Mouse (Mus musculus) neural tube, embryonic 12.5 days (tissue): ENCODE data around the gene Ppp1ca. TPM values are rescaled to one million over a fixed set of nuclear protein-coding genes. Genes with fewer than 3 reads are reported as not detected.

Experiments used
- ATAC-seq: fragments of 200-750 bp; cut with Nextera tagmentation; 2 replicates; pipeline ENCODE4 v1.8.0; 2017; ENCODE audit warnings: low read depth, mild to moderate bottlenecking, moderate TSS enrichment, moderate library complexity; ENCODE audit not compliant: low FRiP score
- H3K27ac ChIP-seq: fragments of 300-500 bp; sonication (generic); 2 replicates; pipeline ENCODE4 v1.5.1; 2016
- H3K27me3 ChIP-seq: fragments of 300-500 bp; sonication (generic); replicated peaks from 2 replicates; pipeline ENCODE4 v1.6.1; 2016; ENCODE audit warnings: mild to moderate bottlenecking
- H3K36me3 ChIP-seq: fragments of 300-500 bp; sonication (generic); 2 replicates; pipeline ENCODE4 v1.6.1; 2016; ENCODE audit warnings: mild to moderate bottlenecking
- H3K4me1 ChIP-seq: fragments of 300-500 bp; sonication (generic); 2 replicates; pipeline ENCODE4 v1.6.1; 2016
- H3K4me2 ChIP-seq: fragments of 300-500 bp; sonication (generic); replicated peaks from 2 replicates; pipeline ENCODE4 v1.6.1; 2016; ENCODE audit warnings: mild to moderate bottlenecking
- H3K4me3 ChIP-seq: fragments of 300-500 bp; sonication (generic); 2 replicates; pipeline ENCODE4 v1.5.1; 2016
- H3K9ac ChIP-seq: fragments of 300-500 bp; sonication (generic); 2 replicates; pipeline ENCODE4 v1.6.1; 2016; ENCODE audit warnings: mild to moderate bottlenecking
- H3K9me3 ChIP-seq: fragments of 300-500 bp; sonication (generic); 2 replicates; pipeline ENCODE4 v1.6.1; 2016; ENCODE audit warnings: mild to moderate bottlenecking
- WGBS: fragments of 180-500 bp; shearing (Covaris S2); methylation state at CpG from one replicate; pipeline ENCODE4 v1.1.7; 2016; 5-methylcytosine and 5-hydroxymethylcytosine counted together
- polyA plus RNA-seq: library from polyadenylated mRNA; unstranded; fragments of >200 nt; fragmentation: Nextera tagmentation; extraction: Ambion mirVana; gene quantifications from 2 replicates; pipeline ENCODE4 v1.2.1, GENCODE M21; 2016

Gene Ppp1ca
- polyA plus RNA-seq, 1 experiment from 2014 or later: 753 TPM

DNA sequence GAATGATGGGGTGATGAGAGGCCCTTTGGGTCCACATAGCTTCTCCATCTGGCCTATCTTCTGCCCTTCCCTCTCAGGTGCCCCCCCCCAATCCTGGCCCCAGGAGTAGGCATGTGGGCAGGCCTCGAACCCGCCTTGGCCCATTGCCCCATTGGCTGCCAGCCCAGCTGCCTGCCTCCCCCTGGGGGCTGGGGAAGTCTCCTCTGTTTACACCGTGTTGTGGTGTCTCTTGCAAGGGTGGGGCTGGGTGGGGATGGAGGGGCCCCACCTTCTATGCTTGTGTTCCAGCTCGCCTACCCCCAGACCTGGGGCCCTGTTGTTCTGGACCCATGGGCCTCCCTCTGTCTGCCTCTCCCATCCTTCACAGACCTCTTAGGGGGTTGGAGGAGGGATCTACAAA is 28.6 kb downstream of the Ppp1ca start:
- 74% methylated on average over 4 of the region's 4 CpGs for WGBS
- Histone ChIP-seq H3K9me3 (no peaks in the 10 kb centered on the region), H3K4me3 (no peak overlapping the region), H3K27me3 (peaks cover 39% of the 10 kb centered on the region), H3K4me2 (no peak overlapping the region), H3K27ac (no peak overlapping the region), H3K36me3 (no peaks in the 10 kb centered on the region), H3K9ac (no peak overlapping the region), H3K4me1 (peaks cover 17% of the 10 kb centered on the region)
- no peak for ATAC-seq

- peaks cover 12% of the 10 kb centered on the region; the same call in 1 of the 2 replicates for H3K4me1 ChIP-seq
- no peak overlapping the region for H3K27ac ChIP-seq
- no peak overlapping the region for H3K4me2 ChIP-seq
- ATAC-seq: no peak
- no peaks in the 10 kb centered on the region for H3K9me3 ChIP-seq
- no peak overlapping the region for H3K9ac ChIP-seq
- WGBS: 56% methylated on average over 14 of the region's 14 CpGs
- H3K36me3 ChIP-seq: no peaks in the 10 kb centered on the region
- peaks cover 34% of the 10 kb centered on the region for H3K27me3 ChIP-seq
- no peak overlapping the region for H3K4me3 ChIP-seq
Observed at GRCm38 (mm10) chr19:4220957-4221743, 29.3 kb downstream of the Ppp1ca start.

- H3K27me3 ChIP-seq: peaks cover 24% of the 10 kb centered on the region
- no peak overlapping the region for H3K9ac ChIP-seq
- 81% methylated on average over 11 of the region's 11 CpGs for WGBS
- no peak overlapping the region for H3K4me2 ChIP-seq
- H3K9me3 ChIP-seq: no peaks in the 10 kb centered on the region
- no peaks in the 10 kb centered on the region for H3K36me3 ChIP-seq
- 0 out of 2 replicates have a peak, but pooled peaks cover 7% of the 10 kb centered on the region for H3K4me1 ChIP-seq
- H3K4me3 ChIP-seq: no peak overlapping the region
- no peak overlapping the region for H3K27ac ChIP-seq
- no peak for ATAC-seq
Observed at GRCm38 (mm10) chr19:4222165-4222564, 30.3 kb downstream of the Ppp1ca start.

GRCm38 (mm10) chr19:4226779-4227178 is 34.9 kb downstream of the Ppp1ca start:
- Histone ChIP-seq H3K27me3 (peaks cover 9% of the 10 kb centered on the region), H3K4me3 (no peak overlapping the region), H3K9ac (0 out of 2 replicates have a peak overlapping the region, but pooled peaks have one; percentile 8), H3K4me2 (no peak overlapping the region), H3K9me3 (no peaks in the 10 kb centered on the region), H3K4me1 (0 out of 2 replicates have a peak, but pooled peaks cover 6% of the 10 kb centered on the region), H3K36me3 (no peaks in the 10 kb centered on the region), H3K27ac (no peak overlapping the region)
- no peak for ATAC-seq
- 87% methylated on average over 7 of the region's 7 CpGs for WGBS

DNA sequence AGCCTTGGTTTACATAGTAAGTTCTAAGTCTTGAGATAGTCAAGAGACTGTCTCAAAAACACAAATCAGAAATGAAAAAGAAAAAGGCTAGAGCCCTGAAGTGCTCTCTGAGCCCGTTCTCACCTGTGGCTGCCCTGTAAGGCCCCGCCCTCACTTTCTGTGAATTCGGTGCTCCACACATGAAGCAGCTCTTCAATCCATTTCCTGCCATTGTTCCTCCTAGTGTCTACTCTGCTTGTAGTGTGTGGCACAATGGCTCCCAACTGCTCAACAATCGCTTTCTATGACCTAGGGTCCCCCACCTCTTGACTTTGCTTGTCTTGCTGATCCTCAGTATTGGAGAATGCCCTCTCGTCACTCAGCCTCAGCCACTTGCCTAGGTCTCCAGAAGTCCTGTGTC is 35.6 kb downstream of the Ppp1ca start:
- no peaks in the 10 kb centered on the region for H3K36me3 ChIP-seq
- peaks cover 6% of the 10 kb centered on the region for H3K4me1 ChIP-seq
- WGBS: 71% methylated on average over 5 of the region's 5 CpGs
- no peak for ATAC-seq
- H3K9ac ChIP-seq: no peak overlapping the region
- H3K9me3 ChIP-seq: no peaks in the 10 kb centered on the region
- H3K4me2 ChIP-seq: no peak overlapping the region
- H3K27ac ChIP-seq: no peak overlapping the region
- no peak overlapping the region for H3K4me3 ChIP-seq
- H3K27me3 ChIP-seq: peaks cover 9% of the 10 kb centered on the region

DNA sequence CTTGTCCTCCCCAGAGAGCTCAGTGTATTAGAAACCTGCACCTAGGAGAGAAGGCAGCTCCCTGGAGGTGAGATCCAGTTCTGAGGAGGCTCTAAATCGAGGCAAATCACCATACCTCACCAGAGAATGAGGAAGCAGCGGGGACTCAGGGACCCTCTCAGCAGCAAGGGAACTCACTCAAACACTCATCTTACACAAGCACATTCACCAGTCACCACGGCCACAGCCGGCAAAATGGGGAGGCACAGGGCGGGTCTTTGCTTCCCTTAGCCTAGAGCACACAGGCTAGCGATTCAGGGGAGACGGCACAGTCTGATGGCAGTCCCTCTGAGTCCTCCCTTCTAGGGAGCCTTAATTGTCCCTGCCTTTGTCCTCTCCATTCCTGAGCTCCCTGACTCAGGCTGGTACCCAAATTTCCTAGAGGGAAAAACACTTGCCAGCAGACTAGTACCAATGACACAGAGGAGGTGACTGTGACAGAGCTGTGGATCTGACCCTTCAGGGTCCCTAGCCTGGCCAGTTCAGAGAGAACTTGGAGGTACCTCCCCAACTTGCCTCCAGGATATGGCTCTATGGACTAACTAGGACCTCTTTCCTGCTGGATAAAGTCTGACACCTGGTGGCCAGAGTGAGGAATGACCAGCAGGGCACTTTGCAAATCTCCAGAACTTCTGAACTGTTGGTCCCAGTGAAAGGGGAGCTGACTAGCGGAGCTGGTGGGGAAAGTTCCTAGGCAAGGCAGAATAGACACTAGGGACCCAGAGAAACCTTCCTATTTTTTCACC is 36.2 kb downstream of the Ppp1ca start:
- no peak overlapping the region for H3K9ac ChIP-seq
- WGBS: 20% methylated on average over 8 of the region's 8 CpGs

GRCm38 (mm10) chr19:4228891-4229290 is 37.0 kb downstream of the Ppp1ca start:
- no peak overlapping the region for H3K4me2 ChIP-seq
- peaks cover 9% of the 10 kb centered on the region for H3K27me3 ChIP-seq
- ATAC-seq: no peak
- no peaks in the 10 kb centered on the region for H3K36me3 ChIP-seq
- no peak overlapping the region for H3K27ac ChIP-seq
- peaks cover 6% of the 10 kb centered on the region for H3K4me1 ChIP-seq
- no peaks in the 10 kb centered on the region for H3K9me3 ChIP-seq
- 72% methylated on average over 4 of the region's 4 CpGs for whole genome bisulfite sequencing
- H3K9ac ChIP-seq: no peak overlapping the region
- no peak overlapping the region for H3K4me3 ChIP-seq

More for the DNA sequence above, 36.2 kb downstream of the Ppp1ca start:
- no peak for ATAC-seq
- no peaks in the 10 kb centered on the region for H3K9me3 ChIP-seq
- peaks cover 6% of the 10 kb centered on the region for H3K4me1 ChIP-seq
- no peaks in the 10 kb centered on the region for H3K36me3 ChIP-seq
- H3K4me2 ChIP-seq: no peak overlapping the region
- H3K4me3 ChIP-seq: no peak overlapping the region
- peaks cover 9% of the 10 kb centered on the region for H3K27me3 ChIP-seq
- no peak overlapping the region for H3K27ac ChIP-seq

- no peak for ATAC-seq
- no peaks in the 10 kb centered on the region for H3K9me3 ChIP-seq
- peak overlapping the region; percentile 13; the same call in 1 of the 2 replicates for H3K9ac ChIP-seq
- no peaks in the 10 kb centered on the region for H3K36me3 ChIP-seq
- H3K4me3 ChIP-seq: no peak overlapping the region
- peaks cover 9% of the 10 kb centered on the region for H3K27me3 ChIP-seq
- H3K27ac ChIP-seq: no peak overlapping the region
- H3K4me1 ChIP-seq: peaks cover 6% of the 10 kb centered on the region
- H3K4me2 ChIP-seq: no peak overlapping the region
- 24% methylated on average over 9 of the region's 9 CpGs for WGBS
Observed at GRCm38 (mm10) chr19:4229451-4230076, 37.7 kb downstream of the Ppp1ca start.

GRCm38 (mm10) chr19:4230415-4230814 is 38.5 kb downstream of the Ppp1ca start:
- no peak overlapping the region for H3K27ac ChIP-seq
- ATAC-seq: no peak
- 73% methylated on average over 8 of the region's 8 CpGs for WGBS
- no peaks in the 10 kb centered on the region for H3K9me3 ChIP-seq
- no peak overlapping the region for H3K4me2 ChIP-seq
- H3K4me3 ChIP-seq: no peak overlapping the region
- no peak overlapping the region for H3K9ac ChIP-seq
- H3K27me3 ChIP-seq: peaks cover 9% of the 10 kb centered on the region
- no peaks in the 10 kb centered on the region for H3K36me3 ChIP-seq
- peaks cover 6% of the 10 kb centered on the region for H3K4me1 ChIP-seq

DNA sequence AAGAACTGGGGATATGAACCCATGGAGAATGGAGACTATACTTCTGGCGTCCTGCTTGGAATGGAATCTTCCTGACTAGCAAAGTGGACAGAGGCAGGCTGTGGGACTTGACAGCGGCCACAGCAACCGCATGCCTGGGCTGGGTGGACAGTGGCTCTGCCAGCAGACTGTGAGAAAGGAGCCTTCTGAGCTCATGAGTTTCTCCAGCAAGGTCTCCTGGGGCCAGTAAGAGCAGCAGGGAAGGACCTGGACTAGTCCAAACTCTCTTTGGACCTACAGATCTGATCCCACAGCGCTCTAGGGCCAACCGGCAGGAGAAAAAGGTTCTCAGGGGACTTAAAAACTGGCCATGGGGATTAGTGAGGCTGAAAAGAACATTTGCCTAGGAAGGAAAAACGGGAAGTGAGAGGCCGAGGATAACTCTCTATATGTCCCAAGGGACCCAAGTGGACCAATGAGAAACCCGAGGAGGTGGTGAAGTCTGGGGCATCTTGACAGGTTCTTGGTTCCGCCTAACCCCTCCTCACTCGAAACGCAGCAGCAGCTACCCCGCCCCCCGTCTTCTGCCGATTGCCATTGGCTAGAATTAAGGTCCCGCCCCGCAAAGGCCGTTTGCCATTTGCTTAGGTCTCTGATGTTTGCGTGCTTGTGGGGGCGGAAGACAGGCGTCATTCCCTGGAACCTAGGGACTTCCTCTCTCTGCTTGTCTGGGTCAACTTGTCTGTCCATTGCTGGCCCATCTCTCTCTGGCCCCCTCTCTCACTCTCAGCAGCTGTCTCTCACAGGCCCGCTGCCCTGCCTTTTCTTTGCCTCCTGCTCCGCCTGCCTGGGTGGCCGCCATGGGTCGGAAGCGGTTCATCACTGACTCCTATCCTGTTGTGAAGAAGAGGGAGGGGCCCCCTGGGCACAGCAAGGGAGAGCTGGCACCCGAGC is 39.7 kb downstream of the Ppp1ca start, which contains the start of gene Pold4:
Gene Pold4 (plus strand): TSS at position 647 of the 933 bp plus-strand sequence.
- peak; percentile 91 for ATAC-seq

GRCm38 (mm10) chr19:4232186-4232572 is 40.3 kb downstream of the Ppp1ca start:
- H3K9ac ChIP-seq: peak overlapping the region; percentile 68
- no peaks in the 10 kb centered on the region for H3K36me3 ChIP-seq
- no peak for ATAC-seq
- WGBS: 53% methylated on average over 2 of the region's 2 CpGs
- peaks cover 6% of the 10 kb centered on the region for H3K4me1 ChIP-seq
- H3K4me3 ChIP-seq: peak overlapping the region; percentile 46
- peak overlapping the region; percentile 84 for H3K4me2 ChIP-seq
- peak overlapping the region; percentile 15; the same call in 1 of the 2 replicates for H3K27ac ChIP-seq
- peaks cover 6% of the 10 kb centered on the region for H3K27me3 ChIP-seq
- no peaks in the 10 kb centered on the region for H3K9me3 ChIP-seq

More for the DNA sequence above, 39.7 kb downstream of the Ppp1ca start, which contains the start of gene Pold4:
- peak within 1 kb of the TSS; percentile 46 for H3K4me3 ChIP-seq
- H3K4me2 ChIP-seq: peak within 1 kb of the TSS; percentile 84
- H3K9ac ChIP-seq: peak within 1 kb of the TSS; percentile 68
- no peaks in the 10 kb centered on the region for H3K9me3 ChIP-seq
- WGBS: 12% methylated on average over 26 of the region's 26 CpGs
- peaks cover 6% of the 10 kb centered on the region for H3K4me1 ChIP-seq
- H3K36me3 ChIP-seq: no peaks in the 10 kb centered on the region
- H3K27ac ChIP-seq: peak within 1 kb of the TSS; percentile 15; the same call in 1 of the 2 replicates
- H3K27me3 ChIP-seq: peaks cover 6% of the 10 kb centered on the region
